Mouse (Mus musculus) hindbrain, embryonic 11.5 days (tissue): ENCODE measurements around the gene Gstt2. TPM values are rescaled to one million over a fixed set of nuclear protein-coding genes. Genes with fewer than 3 reads are reported as not detected.

Experiments used
- ATAC-seq: fragments of 200-750 bp; cut with Nextera tagmentation; 2 replicates; pipeline ENCODE4 v1.8.0; 2017; ENCODE audit warnings: mild to moderate bottlenecking, moderate TSS enrichment, moderate library complexity; ENCODE audit not compliant: low FRiP score
- DNase-seq: peaks from one replicate; pipeline ENCODE4 v3.0.0-alpha.2; 2015; ENCODE audit warnings: low spot score
- H3K27ac ChIP-seq: fragments of 300-500 bp; sonication (generic); 2 replicates; pipeline ENCODE4 v1.5.1; 2014; ENCODE audit warnings: mild to moderate bottlenecking, low read depth, low read length
- H3K27me3 ChIP-seq: fragments of 300-500 bp; sonication (generic); 2 replicates; pipeline ENCODE4 v1.6.1; 2014; ENCODE audit warnings: mild to moderate bottlenecking, low read length, moderate library complexity, mixed read lengths; ENCODE audit not compliant: control insufficient read depth, insufficient read depth
- H3K36me3 ChIP-seq: fragments of 300-500 bp; sonication (generic); 2 replicates; pipeline ENCODE4 v1.6.1; 2014; ENCODE audit warnings: mild to moderate bottlenecking, low read length, moderate library complexity, mixed read lengths; ENCODE audit not compliant: control insufficient read depth, insufficient read depth
- H3K4me1 ChIP-seq: fragments of 300-500 bp; sonication (generic); replicated peaks from 2 replicates; pipeline ENCODE4 v1.6.1; 2014; ENCODE audit warnings: low read length, mixed read lengths; ENCODE audit not compliant: control insufficient read depth, insufficient read depth
- H3K4me2 ChIP-seq: fragments of 300-500 bp; sonication (generic); replicated peaks from 2 replicates; pipeline ENCODE4 v1.6.1; 2014; ENCODE audit warnings: mild to moderate bottlenecking, low read depth, low read length
- H3K4me3 ChIP-seq: fragments of 300-500 bp; sonication (generic); 2 replicates; pipeline ENCODE4 v1.5.1; 2014; ENCODE audit warnings: low read depth, low read length
- H3K9ac ChIP-seq: fragments of 300-500 bp; sonication (generic); 2 replicates; pipeline ENCODE4 v1.6.1; 2014; ENCODE audit warnings: low read depth, low read length
- H3K9me3 ChIP-seq: fragments of 300-500 bp; sonication (generic); 2 replicates; pipeline ENCODE4 v1.6.1; 2016; ENCODE audit warnings: low read length; ENCODE audit not compliant: control insufficient read depth
- WGBS: fragments of 180-500 bp; shearing (Covaris S2); extraction: QIAGEN DNeasy Blood & Tissue Kit; methylation state at CpG from one replicate; pipeline ENCODE4 v1.1.7; 2014; 5-methylcytosine and 5-hydroxymethylcytosine counted together
- polyA plus RNA-seq: library from polyadenylated mRNA; unstranded; fragments of >200 nt; fragmentation: Nextera tagmentation; extraction: Ambion mirVana; gene quantifications from 2 replicates; pipeline ENCODE4 v1.2.1, GENCODE M21; 2014

Gene Gstt2
- 7.8 and 10.0 TPM in 2 replicates for polyA plus RNA-seq

GRCm38 (mm10) chr10:75837248-75837759 is at the start of gene Gstt2:
Gstt2 (minus strand) TSS chr10:75837424.
- no peaks in the 10 kb centered on the region; the same call in none of the 2 replicates for H3K4me1 ChIP-seq
- H3K9ac ChIP-seq, result peak within 1 kb of the TSS; percentile 66
- no peaks in the 10 kb centered on the region for H3K9me3 ChIP-seq
- no peaks in the 10 kb centered on the region for H3K36me3 ChIP-seq
- 0% methylated on average over 21 of the region's 21 CpGs for WGBS
- peak within 1 kb of the TSS; percentile 38 for H3K4me3 ChIP-seq
- H3K27ac ChIP-seq, result peak within 1 kb of the TSS; percentile 76
- H3K27me3 ChIP-seq, result peaks cover 11% of the 10 kb centered on the region
- ATAC-seq, result peak; percentile 92
- DNase-seq, result peak; percentile 98
- peak within 1 kb of the TSS; percentile 62 for H3K4me2 ChIP-seq

- Histone ChIP-seq H3K27me3 (no peaks in the 10 kb centered on the region), H3K9ac (no peak overlapping the region), H3K4me2 (no peak overlapping the region), H3K4me3 (no peak overlapping the region), H3K36me3 (no peaks in the 10 kb centered on the region), H3K9me3 (no peaks in the 10 kb centered on the region), H3K27ac (no peak overlapping the region), H3K4me1 (0 out of 2 replicates have a peak, but pooled peaks cover 2% of the 10 kb centered on the region)
- no peak for DNase-seq
- 94% methylated on average over 8 of the region's 8 CpGs for WGBS
- no peak for ATAC-seq
Measured at GRCm38 (mm10) chr10:75884742-75885141, 47.5 kb upstream of the Gstt2 start.

- DNase-seq (peak; percentile 77), ATAC-seq (peak; percentile 73)
- H3K27me3 ChIP-seq, result no peaks in the 10 kb centered on the region
- H3K4me1 ChIP-seq, result 0 out of 2 replicates have a peak, but pooled peaks cover 2% of the 10 kb centered on the region
- no peak overlapping the region for H3K27ac ChIP-seq
- H3K4me3 ChIP-seq, result no peak overlapping the region
- H3K9ac ChIP-seq, result no peak overlapping the region; the same call in 1 of the 2 replicates
- no peaks in the 10 kb centered on the region for H3K36me3 ChIP-seq
- WGBS, result 2% methylated on average over 10 of the region's 10 CpGs
- no peak overlapping the region for H3K4me2 ChIP-seq
- no peaks in the 10 kb centered on the region for H3K9me3 ChIP-seq
Measured at GRCm38 (mm10) chr10:75883232-75883552, 46.0 kb upstream of the Gstt2 start.

GRCm38 (mm10) chr10:75882433-75883231 is 45.4 kb upstream of the Gstt2 start:
- H3K27me3 ChIP-seq, result no peaks in the 10 kb centered on the region
- H3K4me3 ChIP-seq, result no peak overlapping the region
- H3K27ac ChIP-seq, result no peak overlapping the region
- no peak overlapping the region; the same call in 1 of the 2 replicates for H3K9ac ChIP-seq
- H3K4me2 ChIP-seq, result no peak overlapping the region
- no peaks in the 10 kb centered on the region for H3K36me3 ChIP-seq
- 5% methylated on average over 15 of the region's 15 CpGs for WGBS
- no peaks in the 10 kb centered on the region for H3K9me3 ChIP-seq
- DNase-seq (peak; percentile 28), ATAC-seq (peak; percentile 23; the same call in 1 of the 2 replicates)
- 0 out of 2 replicates have a peak, but pooled peaks cover 2% of the 10 kb centered on the region for H3K4me1 ChIP-seq

- Histone ChIP-seq H3K4me2 (no peak overlapping the region), H3K4me1 (0 out of 2 replicates have a peak, but pooled peaks cover 2% of the 10 kb centered on the region), H3K36me3 (no peaks in the 10 kb centered on the region), H3K27me3 (no peaks in the 10 kb centered on the region), H3K9ac (0 out of 2 replicates have a peak overlapping the region, but pooled peaks have one; percentile 15), H3K27ac (peak overlapping the region; percentile 58), H3K4me3 (no peak overlapping the region), H3K9me3 (no peaks in the 10 kb centered on the region)
- ATAC-seq (peak; percentile 23; the same call in 1 of the 2 replicates), DNase-seq (peak; percentile 20)
- 13% methylated on average over 20 of the region's 20 CpGs for WGBS
Measured at GRCm38 (mm10) chr10:75881578-75882432, 44.6 kb upstream of the Gstt2 start.

GRCm38 (mm10) chr10:75880771-75881577 is 43.8 kb upstream of the Gstt2 start:
- H3K4me2 ChIP-seq, result no peak overlapping the region
- DNase-seq (no peak), ATAC-seq (no peak)
- H3K27ac ChIP-seq, result peak overlapping the region; percentile 58; the same call in 1 of the 2 replicates
- H3K9me3 ChIP-seq, result no peaks in the 10 kb centered on the region
- H3K4me3 ChIP-seq, result no peak overlapping the region
- no peaks in the 10 kb centered on the region for H3K27me3 ChIP-seq
- no peaks in the 10 kb centered on the region for H3K36me3 ChIP-seq
- WGBS, result 63% methylated on average over 6 of the region's 6 CpGs
- H3K9ac ChIP-seq, result no peak overlapping the region
- 0 out of 2 replicates have a peak, but pooled peaks cover 2% of the 10 kb centered on the region for H3K4me1 ChIP-seq

GRCm38 (mm10) chr10:75880351-75880750 is 43.1 kb upstream of the Gstt2 start:
- no peaks in the 10 kb centered on the region for H3K27me3 ChIP-seq

GRCm38 (mm10) chr10:75878836-75879235 is 41.6 kb upstream of the Gstt2 start:
- Histone ChIP-seq H3K9me3 (no peaks in the 10 kb centered on the region), H3K4me1 (0 out of 2 replicates have a peak, but pooled peaks cover 2% of the 10 kb centered on the region), H3K4me3 (no peak overlapping the region), H3K36me3 (no peaks in the 10 kb centered on the region), H3K4me2 (no peak overlapping the region), H3K9ac (no peak overlapping the region), H3K27ac (no peak overlapping the region), H3K27me3 (no peaks in the 10 kb centered on the region)
- ATAC-seq (no peak), DNase-seq (no peak)
- WGBS, result 95% methylated on average over 3 of the region's 3 CpGs

More at GRCm38 (mm10) chr10:75880351-75880750, 43.1 kb upstream of the Gstt2 start:
- Histone ChIP-seq H3K36me3 (no peaks in the 10 kb centered on the region), H3K9ac (no peak overlapping the region), H3K4me2 (no peak overlapping the region), H3K27ac (no peak overlapping the region), H3K9me3 (no peaks in the 10 kb centered on the region), H3K4me1 (0 out of 2 replicates have a peak, but pooled peaks cover 2% of the 10 kb centered on the region), H3K4me3 (no peak overlapping the region)
- WGBS, result 93% methylated on average over 10 of the region's 10 CpGs
- ATAC-seq, result no peak
- no peak for DNase-seq
